Comparison of ENCODE assay signal across 16 mouse cellular contexts in genomic region chr14:7873552-7873951, GRCm38 (mm10). TPM values are rescaled to one million over a fixed set of nuclear protein-coding genes. Genes with fewer than 3 reads are reported as not detected.
DNase-seq lines count a peak whose midpoint lies in the region; ATAC-seq and TF ChIP-seq lines count a peak whose summit lies in the region.
"Had no signal": no experiment of that assay in that cellular context is flagged by ENCODE, and none has a peak within 500 bp of the region (broad histone marks: within the 10 kb centered on the region; RNA-seq: fewer than 3 reads in every experiment).

No protein-coding gene starts in this region.

- H3K4me3 ChIP-seq in heart, embryonic 11.5 days (ENCODE audit: low read depth, low read length): no peak overlapping the region
- H3K4me3 ChIP-seq in liver, adult 2 months (ENCODE audit: insufficient read depth, low read depth, low read length): no peak overlapping the region
- no peak overlapping the region for H3K4me3 ChIP-seq in liver, postnatal 0 days (ENCODE audit: low read depth, low read length)
- no peak overlapping the region for H3K4me3 ChIP-seq in C2C12 (ENCODE audit: insufficient read depth, poor library complexity, severe bottlenecking)
- H3K4me3 ChIP-seq: forebrain, embryonic 13.5 days; hindbrain, embryonic 12.5 days; intestine, embryonic 15.5 days had no signal

- no peak for TF ChIP-seq POLR2A in liver, adult 2 months (IDR thresholded peaks at IDR 0.05; ENCODE audit: extremely low read depth, insufficient read depth, low read length)

- POLR2A ChIA-PET in Patski (lab: Charles Lee): no interaction called here

- H3ac ChIP-seq in C2C12 (ENCODE audit: control insufficient read depth, insufficient read length, low read depth): no peak overlapping the region

- no peaks in the 10 kb centered on the region for H3K4me1 ChIP-seq in heart, embryonic 11.5 days (ENCODE audit: control insufficient read depth, insufficient read depth, low read length)
- H3K4me1 ChIP-seq in liver, adult 2 months (ENCODE audit: control insufficient read depth, insufficient read depth, low read length): no peaks in the 10 kb centered on the region
- H3K4me1 ChIP-seq in liver, postnatal 0 days (ENCODE audit: insufficient read depth): no peaks in the 10 kb centered on the region
- H3K4me1 ChIP-seq: forebrain, embryonic 13.5 days; hindbrain, embryonic 12.5 days; intestine, embryonic 15.5 days had no signal

- H3K36me3 ChIP-seq in heart, embryonic 11.5 days (ENCODE audit: control insufficient read depth, insufficient read depth, low read length): 0 out of 2 replicates have a peak, but pooled peaks cover 3% of the 10 kb centered on the region
- H3K36me3 ChIP-seq in liver, adult 2 months (ENCODE audit: control insufficient read depth, insufficient read depth, low read length): peaks cover 38% of the 10 kb centered on the region
- H3K36me3 ChIP-seq in liver, postnatal 0 days (replicated peaks; ENCODE audit: insufficient read depth, low read length): peaks cover 5% of the 10 kb centered on the region; the same call in 1 of the 2 replicates
- H3K36me3 ChIP-seq in C2C12 (ENCODE audit: control insufficient read depth, insufficient read depth): peaks cover 91% of the 10 kb centered on the region

- no peak for ATAC-seq in heart, embryonic 11.5 days (replicated peaks; ENCODE audit: insufficient number of reproducible peaks, low FRiP score, low TSS enrichment)
- ATAC-seq in liver, postnatal 0 days: no peak
- ATAC-seq in Patski: peak; percentile 53
- ATAC-seq: forebrain, embryonic 13.5 days; intestine, embryonic 15.5 days had no signal

- H3K27ac ChIP-seq in heart, embryonic 11.5 days (ENCODE audit: low read depth, low read length): no peak overlapping the region
- 0 out of 2 replicates have a peak overlapping the region, but pooled peaks have one; percentile 6 for H3K27ac ChIP-seq in liver, adult 2 months (replicated peaks; ENCODE audit: insufficient read depth, low read depth, low read length)
- no peak overlapping the region for H3K27ac ChIP-seq in liver, postnatal 0 days (ENCODE audit: low read depth)
- H3K27ac ChIP-seq: forebrain, embryonic 13.5 days; hindbrain, embryonic 12.5 days; intestine, embryonic 15.5 days had no signal

- TF ChIP-seq EP300 in liver, postnatal 0 days (IDR thresholded peaks at IDR 0.05; ENCODE audit: low read depth): no peak

- WGBS in heart, embryonic 11.5 days (ENCODE audit: insufficient replicate concordance): 65% methylated on average over 2 of the region's 2 CpGs
- WGBS in liver, adult 2 months: 83% methylated on average over 2 of the region's 2 CpGs
- WGBS in liver, postnatal 0 days (ENCODE audit: insufficient replicate concordance): 74% methylated on average over 2 of the region's 2 CpGs

- no peaks in the 10 kb centered on the region for H3K79me2 ChIP-seq in liver, adult 2 months (ENCODE audit: control insufficient read depth, insufficient read depth, low read length)
- peaks cover 71% of the 10 kb centered on the region for H3K79me2 ChIP-seq in C2C12 (ENCODE audit: control insufficient read depth, insufficient read depth)

- H3K27me3 ChIP-seq in heart, embryonic 11.5 days (ENCODE audit: control insufficient read depth, insufficient read depth, low read length): no peaks in the 10 kb centered on the region
- H3K27me3 ChIP-seq in liver, adult 2 months (ENCODE audit: control insufficient read depth, insufficient read depth, low read length): no peaks in the 10 kb centered on the region
- H3K27me3 ChIP-seq in liver, postnatal 0 days (ENCODE audit: insufficient read depth, low read length): no peaks in the 10 kb centered on the region
- H3K27me3 ChIP-seq in C2C12 (ENCODE audit: control insufficient read depth, insufficient read depth, insufficient read length): no peaks in the 10 kb centered on the region
- H3K27me3 ChIP-seq in Patski: no peaks in the 10 kb centered on the region
- H3K27me3 ChIP-seq: forebrain, embryonic 13.5 days; hindbrain, embryonic 12.5 days; intestine, embryonic 15.5 days had no signal

- CTCF ChIA-PET in Patski (lab: Charles Lee): interaction anchor here (0.9 to 1.4 kb wide), 2 partner anchors 14 to 20 kb away, joined by 3 read pairs; no protein-coding TSS in a partner anchor

- in situ Hi-C loops in Patski (cut with MboI; ENCODE audit: low pct_unique_long_range_greater_than_20kb): no loop called here

- no peak overlapping the region for H3K4me2 ChIP-seq in heart, embryonic 11.5 days
- H3K4me2 ChIP-seq in liver, postnatal 0 days (ENCODE audit: low read depth, low read length): no peak overlapping the region
- H3K4me2 ChIP-seq: forebrain, embryonic 13.5 days; hindbrain, embryonic 12.5 days; intestine, embryonic 15.5 days; liver, embryonic 11.5 days had no signal

- DNase-seq in heart, postnatal 4 days: peak; percentile 26
- DNase-seq in liver, adult 2 months (ENCODE audit: extremely low read depth, low read depth, low spot score): no peak
- DNase-seq in liver, postnatal 0 days: no peak
- DNase-seq in Patski (ENCODE audit: low read depth, low spot score): peak; percentile 79
- no peak for DNase-seq in testis, postnatal 10 days (ENCODE audit: low spot score)
- DNase-seq: adrenal gland, postnatal 10 days; cerebellum, adult 9-11 months; embryo, embryonic 11 days; midbrain, embryonic 14.5 days; thymus, postnatal 14 days had no signal

- no peak overlapping the region for H3K9ac ChIP-seq in heart, embryonic 11.5 days (ENCODE audit: low read depth, low read length)
- H3K9ac ChIP-seq in liver, adult 2 months (ENCODE audit: low read depth, low read length): no peak overlapping the region
- H3K9ac ChIP-seq in liver, postnatal 0 days (replicated peaks): no peak overlapping the region
- H3K9ac ChIP-seq: forebrain, embryonic 13.5 days; hindbrain, embryonic 12.5 days; intestine, embryonic 15.5 days had no signal

- peaks cover 32% of the 10 kb centered on the region for H3K79me3 ChIP-seq in C2C12 (ENCODE audit: low read depth)

- no peak for TF ChIP-seq CTCF in liver, adult 2 months (IDR thresholded peaks at IDR 0.05; ENCODE audit: low read depth, low read length)
- no peak for TF ChIP-seq CTCF in liver, postnatal 0 days (IDR thresholded peaks at IDR 0.05; ENCODE audit: low read depth)
- TF ChIP-seq CTCF in C2C12 (IDR thresholded peaks at IDR 0.05; ENCODE audit: control insufficient read depth, insufficient read depth, insufficient read length) (no peak), Patski (IDR thresholded peaks at IDR 0.05) (no peak)

- no peaks in the 10 kb centered on the region for H3K9me3 ChIP-seq in heart, embryonic 11.5 days (replicated peaks; ENCODE audit: control insufficient read depth, low read length)
- H3K9me3 ChIP-seq in liver, postnatal 0 days (ENCODE audit: low read length): no peaks in the 10 kb centered on the region
- H3K9me3 ChIP-seq: forebrain, embryonic 13.5 days; hindbrain, embryonic 12.5 days; intestine, embryonic 15.5 days had no signal

TF ChIP-seq in C2C12, 6 proteins besides CTCF, POLR2A, EP300 and RAD21:
- TF ChIP-seq MYOD1 (IDR thresholded peaks at IDR 0.05; ENCODE audit: control insufficient read depth, insufficient read length, low read depth): peak; percentile 11
- no peak for TF ChIP-seq CEBPB (IDR thresholded peaks at IDR 0.05; ENCODE audit: low read depth)

RNA-seq across cellular contexts. Expression of gene Flnb, which starts 55.8 kb away (rescaled TPM):
- total RNA-seq in heart, postnatal 4 days (2021): 10 to 100 TPM; 42.8 to 47.3 TPM
- polyA plus RNA-seq in heart, embryonic 11.5 days (2014; fragmentation: Nextera tagmentation; extraction: Ambion mirVana): 13.1 and 13.6 TPM in 2 replicates
- 27.8 and 34.6 TPM in 2 replicates for total RNA-seq in liver, adult 2 months (2014; rRNA removed)
- polyA plus RNA-seq in liver, adult 2 months (2012; rRNA removed): 10.6 and 15.9 TPM in 2 replicates
- polyA plus RNA-seq in liver, postnatal 0 days (2015; fragmentation: Nextera tagmentation; extraction: Ambion mirVana): 2.5 and 2.9 TPM in 2 replicates
- polyA plus RNA-seq in C2C12 (2012; fragmentation: generic; extraction: Trizol) (154 TPM), Patski (2021) (124 TPM)

Comparison
In these comparisons a context has a peak if more than half of its experiments do, and no peak if none do; other contexts are left out.
1. DNase-seq: peak in heart, postnatal 4 days (single experiment) and Patski (single experiment); none in liver, adult 2 months (single experiment), liver, postnatal 0 days (single experiment) and testis, postnatal 10 days (single experiment).